In the genomic region with DNA sequence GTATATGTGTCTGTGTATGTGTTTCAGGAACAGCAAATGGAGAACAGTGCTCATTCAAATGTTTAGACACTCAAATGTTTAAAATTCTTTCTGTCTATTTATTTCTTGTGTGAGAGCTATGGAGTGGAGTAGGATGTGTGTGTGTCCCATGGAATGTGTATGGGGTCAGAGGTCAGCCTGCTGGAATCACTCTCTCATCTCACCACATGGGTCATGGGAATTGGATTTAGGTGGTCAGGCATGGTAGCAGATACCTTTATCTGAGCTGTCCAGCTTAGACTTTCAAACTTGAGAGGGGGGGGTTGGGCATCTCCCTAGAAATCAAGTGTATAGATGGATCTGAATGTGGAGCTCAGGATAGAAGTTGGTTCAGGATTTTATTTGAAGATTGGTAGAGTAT, we compare ENCODE assay signal across 15 mouse cellular contexts.
"Had no signal": no experiment of that assay in that cellular context is flagged by ENCODE, and none has a peak within 500 bp of the region (broad histone marks: within the 10 kb centered on the region; RNA-seq: fewer than 3 reads in every experiment).

No protein-coding gene starts in this region.

- H3K9ac ChIP-seq: limb, embryonic 13.5 days; liver, embryonic 12.5 days; liver, embryonic 15.5 days had no signal

- H3K4me3 ChIP-seq: layer of hippocampus, adult 2 months; limb, embryonic 10.5 days; limb, embryonic 13.5 days; liver, embryonic 12.5 days; liver, embryonic 15.5 days had no signal

- H3K36me3 ChIP-seq: limb, embryonic 10.5 days; limb, embryonic 13.5 days; liver, embryonic 12.5 days; liver, embryonic 15.5 days had no signal

- H3K27me3 ChIP-seq: limb, embryonic 13.5 days; liver, embryonic 12.5 days; liver, embryonic 15.5 days had no signal

- ATAC-seq: liver, embryonic 12.5 days had no signal

- H3K9me3 ChIP-seq: limb, embryonic 10.5 days; limb, embryonic 13.5 days; liver, embryonic 12.5 days; liver, embryonic 15.5 days had no signal

- H3K4me2 ChIP-seq: limb, embryonic 13.5 days; liver, embryonic 12.5 days; liver, embryonic 15.5 days had no signal

- DNase-seq: kidney, adult 11 months; kidney, adult 8-10 months; kidney, postnatal 25 days; layer of hippocampus, adult 9-11 months; liver; lung, adult 18-20 months; lung, postnatal 4 days; midbrain, embryonic 14.5 days; thymus, adult 18-20 months; thymus, postnatal 36 days had no signal

- H3K27ac ChIP-seq: layer of hippocampus, adult 2 months; limb, embryonic 10.5 days; limb, embryonic 13.5 days; liver, embryonic 12.5 days; liver, embryonic 15.5 days had no signal
